Mouse (Mus musculus) forebrain, embryonic 12.5 days (tissue): ENCODE measurements around the gene Desi1. TPM values are rescaled to one million over a fixed set of nuclear protein-coding genes. Genes with fewer than 3 reads are reported as not detected.

ENCODE experiments used
- polyA plus RNA-seq: library from polyadenylated mRNA; unstranded; fragments of >200 nt; fragmentation: Nextera tagmentation; extraction: Ambion mirVana; gene quantifications from 2 replicates; pipeline ENCODE4 v1.2.1, GENCODE M21; 2016

Gene Desi1
- polyA plus RNA-seq, 1 experiment from 2014 or later, result 39.2 TPM

Other genes starting within 250 kb of the Desi1 start
- gene Tef, start 231.4 kb downstream of the Desi1 start, polyA plus RNA-seq, result 25.8 and 27.2 TPM in 2 replicates
- gene Tob2, start 175.1 kb downstream of the Desi1 start, polyA plus RNA-seq, result 24.4 and 24.8 TPM in 2 replicates
- 138 and 140 TPM in 2 replicates for gene Phf5a, start 162.0 kb downstream of the Desi1 start, polyA plus RNA-seq
- 184 and 185 TPM in 2 replicates for gene Aco2, start 161.6 kb downstream of the Desi1 start, polyA plus RNA-seq
- gene Polr3h, start 107.6 kb downstream of the Desi1 start, polyA plus RNA-seq, result 69.8 and 75.6 TPM in 2 replicates
- 35.8 and 39.9 TPM in 2 replicates for gene Csdc2, start 97.1 kb downstream of the Desi1 start, polyA plus RNA-seq
- gene Pmm1, start 72.9 kb downstream of the Desi1 start, polyA plus RNA-seq, result 42.0 and 44.0 TPM in 2 replicates
- not detected in 2 replicates for gene 1700029P11Rik, start 53.3 kb downstream of the Desi1 start, polyA plus RNA-seq
- 58.5 and 64.4 TPM in 2 replicates for gene Xrcc6, start 46.0 kb downstream of the Desi1 start, polyA plus RNA-seq
- gene Snu13, start 13.7 kb upstream of the Desi1 start, polyA plus RNA-seq, result 210 and 220 TPM in 2 replicates
- gene 4930407I10Rik, start 25.3 kb upstream of the Desi1 start, polyA plus RNA-seq, result 0.06 TPM in 1 of 2 replicates, not detected in the other
- gene Mei1, start 36.1 kb upstream of the Desi1 start, polyA plus RNA-seq, result 0.06 and 0.08 TPM in 2 replicates
- 17.5 and 19.0 TPM in 2 replicates for gene Ccdc134, start 94.1 kb upstream of the Desi1 start, polyA plus RNA-seq
- 244 and 265 TPM in 2 replicates for gene Srebf2, start 113.3 kb upstream of the Desi1 start, polyA plus RNA-seq
- gene Shisa8, start 179.0 kb upstream of the Desi1 start, polyA plus RNA-seq, result 0.90 and 2.4 TPM in 2 replicates
- gene Tnfrsf13c, start 190.5 kb upstream of the Desi1 start, polyA plus RNA-seq, result 0.24 and 0.29 TPM in 2 replicates
- gene Cenpm, start 210.9 kb upstream of the Desi1 start, polyA plus RNA-seq, result 81.3 and 86.4 TPM in 2 replicates
- gene 1500009C09Rik, start 218.5 kb upstream of the Desi1 start, polyA plus RNA-seq, result 3.9 and 4.7 TPM in 2 replicates
- gene Sept3, start 241.0 kb upstream of the Desi1 start, polyA plus RNA-seq, result 223 and 233 TPM in 2 replicates